In the genomic region with DNA sequence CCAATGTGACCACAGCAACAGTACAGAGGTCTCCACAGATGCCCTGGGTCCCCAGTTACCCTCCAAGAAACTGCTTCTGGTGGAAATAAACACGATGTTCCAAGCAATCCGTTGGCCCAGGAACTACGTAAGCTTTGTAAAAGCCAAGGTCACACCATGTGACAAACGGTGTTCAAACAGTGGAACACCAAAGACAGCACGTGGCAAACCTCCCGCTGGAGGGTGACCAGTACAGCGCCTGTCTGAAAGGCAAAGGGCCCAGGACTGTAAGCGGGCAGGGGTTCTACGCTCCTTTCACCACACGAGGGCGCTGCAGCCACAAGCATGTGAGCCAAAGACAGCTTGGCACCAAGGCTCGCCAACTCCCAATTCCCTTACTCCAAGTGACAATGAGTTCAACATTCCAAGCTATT, we compare ENCODE assay signal across 8 mouse cellular contexts. TPM values are rescaled to one million over a fixed set of nuclear protein-coding genes. Genes with fewer than 3 reads are reported as not detected.
DNase-seq lines count a peak whose midpoint lies in the region; ATAC-seq and TF ChIP-seq lines count a peak whose summit lies in the region.

No protein-coding gene starts in this region.

- H3K27me3 ChIP-seq in forebrain, embryonic 12.5 days = no peaks in the 10 kb centered on the region
- no peaks in the 10 kb centered on the region for H3K27me3 ChIP-seq in heart, postnatal 0 days (ENCODE audit: control insufficient read depth, insufficient read depth, low read length)
- H3K27me3 ChIP-seq in liver, embryonic 16.5 days (ENCODE audit: control insufficient read depth, insufficient read depth, low read depth, low read length) = no peaks in the 10 kb centered on the region
- no peaks in the 10 kb centered on the region for H3K27me3 ChIP-seq in neural tube, embryonic 13.5 days

- H3K36me3 ChIP-seq in forebrain, embryonic 12.5 days (replicated peaks) = peaks cover 2% of the 10 kb centered on the region; the same call in 1 of the 2 replicates
- H3K36me3 ChIP-seq in heart, postnatal 0 days (replicated peaks; ENCODE audit: control insufficient read depth, insufficient read depth, low read length) = peaks cover 24% of the 10 kb centered on the region
- H3K36me3 ChIP-seq in liver, embryonic 16.5 days (ENCODE audit: control insufficient read depth, insufficient read depth) = peaks cover 15% of the 10 kb centered on the region
- H3K36me3 ChIP-seq in neural tube, embryonic 13.5 days = peaks cover 12% of the 10 kb centered on the region; the same call in 1 of the 2 replicates

- WGBS in forebrain, embryonic 12.5 days = 3% methylated on average over 12 of the region's 12 CpGs
- 2% methylated on average over 12 of the region's 12 CpGs for WGBS in heart, postnatal 0 days
- WGBS in liver, embryonic 16.5 days (ENCODE audit: insufficient replicate concordance) = 7% methylated on average over 12 of the region's 12 CpGs
- WGBS in neural tube, embryonic 13.5 days = 5% methylated on average over 12 of the region's 12 CpGs

- no peak overlapping the region for H3K27ac ChIP-seq in forebrain, embryonic 12.5 days
- H3K27ac ChIP-seq in heart, postnatal 0 days (ENCODE audit: low read depth) = peak overlapping the region; percentile 72
- peak overlapping the region; percentile 47; the same call in 1 of the 2 replicates for H3K27ac ChIP-seq in liver, embryonic 16.5 days (ENCODE audit: low read length)
- H3K27ac ChIP-seq in neural tube, embryonic 13.5 days (replicated peaks) = 0 out of 2 replicates have a peak overlapping the region, but pooled peaks have one; percentile 9

- H3K4me1 ChIP-seq in forebrain, embryonic 12.5 days = peaks cover 14% of the 10 kb centered on the region; the same call in 1 of the 2 replicates
- peaks cover 9% of the 10 kb centered on the region for H3K4me1 ChIP-seq in heart, postnatal 0 days (ENCODE audit: control insufficient read depth, insufficient read depth)
- H3K4me1 ChIP-seq in liver, embryonic 16.5 days (ENCODE audit: control insufficient read depth, low read depth, low read length) = peaks cover 4% of the 10 kb centered on the region
- H3K4me1 ChIP-seq in neural tube, embryonic 13.5 days (replicated peaks) = peaks cover 39% of the 10 kb centered on the region

- 0 out of 2 replicates have a peak, but pooled peaks have one; percentile 26 for TF ChIP-seq EP300 in heart, postnatal 0 days (IDR thresholded peaks at IDR 0.05; ENCODE audit: low read depth)

- peak; percentile 62 to 71 for DNase-seq in CD8-positive naive resting alpha-beta T cell, adult 2 months (ENCODE audit: low read depth in 2 of 2, low spot score in 2 of 2)
- peak; percentile 75 for DNase-seq in c-Kit-positive CD71-positive TER-119-negative erythroid progenitor cells, embryonic 14.5 days (ENCODE audit: low read depth)
- DNase-seq in heart, postnatal 0 days (ENCODE audit: low spot score) = peak; percentile 91
- DNase-seq in kidney, postnatal 36 days = peak; percentile 97 to 98
- peak; percentile 62 for DNase-seq in telencephalon, adult 2 months (ENCODE audit: low read depth, low spot score)

- TF ChIP-seq CTCF in heart, postnatal 0 days (IDR thresholded peaks at IDR 0.05; ENCODE audit: low read depth) = peak; percentile 98

- 0 out of 2 replicates have a peak overlapping the region, but pooled peaks have one; percentile 11 for H3K4me2 ChIP-seq in forebrain, embryonic 12.5 days
- H3K4me2 ChIP-seq in heart, postnatal 0 days (ENCODE audit: low read depth, low read length) = peak overlapping the region; percentile 49
- peak overlapping the region; percentile 36 for H3K4me2 ChIP-seq in liver, embryonic 16.5 days (ENCODE audit: low read depth, low read length)
- H3K4me2 ChIP-seq in neural tube, embryonic 13.5 days = peak overlapping the region; percentile 43

- H3K9me3 ChIP-seq in forebrain, embryonic 12.5 days = no peaks in the 10 kb centered on the region
- no peaks in the 10 kb centered on the region for H3K9me3 ChIP-seq in heart, postnatal 0 days (replicated peaks; ENCODE audit: control insufficient read depth, low read length)
- no peaks in the 10 kb centered on the region for H3K9me3 ChIP-seq in liver, embryonic 16.5 days (replicated peaks; ENCODE audit: control insufficient read depth, low read length)
- H3K9me3 ChIP-seq in neural tube, embryonic 13.5 days = no peaks in the 10 kb centered on the region

- ATAC-seq in forebrain, embryonic 12.5 days (ENCODE audit: low FRiP score) = peak; percentile 88
- ATAC-seq in heart, postnatal 0 days (ENCODE audit: insufficient read depth, low read depth) = peak; percentile 93
- peak; percentile 80 for ATAC-seq in liver, embryonic 16.5 days (ENCODE audit: low read depth)
- peak; percentile 75 for ATAC-seq in neural tube, embryonic 13.5 days (ENCODE audit: low read depth)

- H3K9ac ChIP-seq in forebrain, embryonic 12.5 days = no peak overlapping the region
- H3K9ac ChIP-seq in heart, postnatal 0 days (replicated peaks; ENCODE audit: low read depth, low read length) = no peak overlapping the region
- no peak overlapping the region for H3K9ac ChIP-seq in liver, embryonic 16.5 days (ENCODE audit: low read depth, low read length)
- peak overlapping the region; percentile 8; the same call in 1 of the 2 replicates for H3K9ac ChIP-seq in neural tube, embryonic 13.5 days

- no peak overlapping the region for H3K4me3 ChIP-seq in forebrain, embryonic 12.5 days (replicated peaks)
- H3K4me3 ChIP-seq in heart, postnatal 0 days (ENCODE audit: low read depth, low read length) = no peak overlapping the region
- no peak overlapping the region for H3K4me3 ChIP-seq in liver, embryonic 16.5 days (ENCODE audit: low read depth, low read length)
- no peak overlapping the region for H3K4me3 ChIP-seq in neural tube, embryonic 13.5 days

RNA-seq across cellular contexts. Expression of gene Marc1, which starts 13.3 kb away (rescaled TPM):
- polyA plus RNA-seq in forebrain, embryonic 12.5 days (2016; fragmentation: Nextera tagmentation; extraction: Ambion mirVana) = 0.11 TPM in 1 of 2 replicates, not detected in the other
- total RNA-seq in heart, postnatal 0 days (2014; rRNA removed; ENCODE audit: low replicate concordance) = not detected in 2 replicates
- not detected in 2 replicates for polyA plus RNA-seq in heart, postnatal 0 days (2015; fragmentation: Nextera tagmentation; extraction: Ambion mirVana)
- polyA plus RNA-seq in liver, embryonic 16.5 days (2015; fragmentation: Nextera tagmentation; extraction: Ambion mirVana) = 42.6 and 42.9 TPM in 2 replicates
- polyA plus RNA-seq in neural tube, embryonic 13.5 days (2015; fragmentation: Nextera tagmentation; extraction: Ambion mirVana) = not detected in 2 replicates

RNA-seq across cellular contexts. Expression of gene Marc2, which starts 21.8 kb away (rescaled TPM):
- polyA plus RNA-seq in forebrain, embryonic 12.5 days (2016; fragmentation: Nextera tagmentation; extraction: Ambion mirVana) = 89.0 and 98.1 TPM in 2 replicates
- 82.7 and 90.0 TPM in 2 replicates for total RNA-seq in heart, postnatal 0 days (2014; rRNA removed; ENCODE audit: low replicate concordance)
- polyA plus RNA-seq in heart, postnatal 0 days (2015; fragmentation: Nextera tagmentation; extraction: Ambion mirVana) = 133 and 135 TPM in 2 replicates
- polyA plus RNA-seq in liver, embryonic 16.5 days (2015; fragmentation: Nextera tagmentation; extraction: Ambion mirVana) = 222 and 226 TPM in 2 replicates
- polyA plus RNA-seq in neural tube, embryonic 13.5 days (2015; fragmentation: Nextera tagmentation; extraction: Ambion mirVana) = 116 and 124 TPM in 2 replicates

RNA-seq across cellular contexts. Expression of gene C130074G19Rik, which starts 58.6 kb away (rescaled TPM):
- polyA plus RNA-seq in forebrain, embryonic 12.5 days (2016; fragmentation: Nextera tagmentation; extraction: Ambion mirVana) = 0.74 and 0.91 TPM in 2 replicates
- 10.3 and 10.7 TPM in 2 replicates for total RNA-seq in heart, postnatal 0 days (2014; rRNA removed; ENCODE audit: low replicate concordance)
- 1.6 and 1.8 TPM in 2 replicates for polyA plus RNA-seq in heart, postnatal 0 days (2015; fragmentation: Nextera tagmentation; extraction: Ambion mirVana)
- polyA plus RNA-seq in liver, embryonic 16.5 days (2015; fragmentation: Nextera tagmentation; extraction: Ambion mirVana) = 1.9 and 2.0 TPM in 2 replicates
- 1.2 and 1.6 TPM in 2 replicates for polyA plus RNA-seq in neural tube, embryonic 13.5 days (2015; fragmentation: Nextera tagmentation; extraction: Ambion mirVana)

Comparison
In these comparisons a context has a peak if more than half of its experiments do, and no peak if none do; other contexts are left out.
1. RNA of gene Marc1, which starts 13.3 kb away (polyA plus RNA-seq): 42.6 to 42.9 TPM in liver, embryonic 16.5 days; 0.11 TPM in forebrain, embryonic 12.5 days, not detected in neural tube, embryonic 13.5 days and not detected in heart, postnatal 0 days; every median in the first group is over 10 times any median in the second.
2. Peak in every context shown above with its lines, with median percentiles within 50 percentile points of each other: DNase-seq, ATAC-seq and H3K4me2 ChIP-seq.